ENCODE assay signal across 9 mouse cellular contexts in the genomic region with DNA sequence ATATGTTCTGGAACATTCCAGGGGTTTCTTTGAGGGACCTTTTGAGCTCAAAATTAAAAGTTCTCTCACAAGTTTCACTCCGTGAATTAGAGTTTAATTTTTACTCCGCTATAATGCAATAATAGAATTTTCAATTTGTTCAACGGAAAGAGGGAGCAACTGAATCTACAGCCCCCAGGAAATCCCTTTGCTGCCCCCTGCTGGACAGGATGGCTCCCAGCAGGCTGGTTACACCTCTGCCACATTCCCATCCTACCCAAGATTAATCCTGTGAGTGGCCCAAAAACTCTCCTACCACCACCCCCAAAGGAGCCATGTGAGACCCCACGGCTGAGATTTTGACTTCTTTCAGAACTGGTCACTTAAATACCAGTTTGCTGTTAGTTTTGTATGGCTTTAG.
DNase-seq lines count a peak whose midpoint lies in the region; ATAC-seq and TF ChIP-seq lines count a peak whose summit lies in the region.
"Had no signal": no experiment of that assay in that cellular context is flagged by ENCODE, and none has a peak within 500 bp of the region (broad histone marks: within the 10 kb centered on the region; RNA-seq: fewer than 3 reads in every experiment).

No protein-coding gene starts in this region.

- 85% methylated on average over 4 of the region's 4 CpGs for WGBS in cerebellum, adult 2 months
- WGBS in kidney, postnatal 0 days = 79% methylated on average over 4 of the region's 4 CpGs
- WGBS in kidney, embryonic 16.5 days = 92% methylated on average over 4 of the region's 4 CpGs
- WGBS in lung, embryonic 14.5 days = 82% methylated on average over 4 of the region's 4 CpGs

- TF ChIP-seq POLR2A in cerebellum, adult 2 months (IDR thresholded peaks at IDR 0.05; ENCODE audit: borderline replicate concordance, insufficient read depth, low read length) = no peak
- no peak for TF ChIP-seq POLR2A in CH12.LX (IDR thresholded peaks at IDR 0.05; ENCODE audit: low read depth, low read length)

- H3K9me3 ChIP-seq in kidney, postnatal 0 days (replicated peaks; ENCODE audit: low read length) = no peaks in the 10 kb centered on the region
- no peaks in the 10 kb centered on the region for H3K9me3 ChIP-seq in kidney, embryonic 16.5 days (ENCODE audit: low read length)
- no peaks in the 10 kb centered on the region for H3K9me3 ChIP-seq in CH12.LX (replicated peaks; ENCODE audit: low read length)
- H3K9me3 ChIP-seq in lung, embryonic 14.5 days (ENCODE audit: low read depth, low read length) = no peaks in the 10 kb centered on the region
- H3K9me3 ChIP-seq: lung, embryonic 15.5 days had no signal

- in situ Hi-C loops in CH12.LX (cut with MboI; ENCODE audit: low pct_ligation_motif_present, low pct_unique_long_range_greater_than_20kb, low sequenced_read_pairs) = loop anchor here (5.0 kb wide), 1 partner anchor 285 kb away; a partner anchor contains a TSS

- no peak overlapping the region for H3K27ac ChIP-seq in cerebellum, adult 2 months (ENCODE audit: insufficient read depth, low read length)
- H3K27ac ChIP-seq in kidney, postnatal 0 days = no peak overlapping the region
- H3K27ac ChIP-seq in kidney, embryonic 16.5 days (ENCODE audit: low read length) = no peak overlapping the region
- no peak overlapping the region for H3K27ac ChIP-seq in CH12.LX (ENCODE audit: insufficient read depth, low read depth)
- no peak overlapping the region for H3K27ac ChIP-seq in lung, embryonic 14.5 days (ENCODE audit: low read depth)
- H3K27ac ChIP-seq: lung, embryonic 15.5 days had no signal

- H3K27me3 ChIP-seq in cerebellum, adult 2 months (ENCODE audit: control insufficient read depth, insufficient read depth, low read length) = no peaks in the 10 kb centered on the region
- H3K27me3 ChIP-seq in kidney, postnatal 0 days (ENCODE audit: insufficient read depth, low read length) = no peaks in the 10 kb centered on the region
- H3K27me3 ChIP-seq in kidney, embryonic 16.5 days (ENCODE audit: insufficient read depth, low read length) = no peaks in the 10 kb centered on the region
- no peaks in the 10 kb centered on the region for H3K27me3 ChIP-seq in CH12.LX (replicated peaks)
- H3K27me3 ChIP-seq in lung, embryonic 14.5 days (ENCODE audit: insufficient read depth, low read length) = no peaks in the 10 kb centered on the region
- H3K27me3 ChIP-seq: lung, embryonic 15.5 days had no signal

- H3K4me2 ChIP-seq in kidney, postnatal 0 days (ENCODE audit: low read length) = no peak overlapping the region
- H3K4me2 ChIP-seq in kidney, embryonic 16.5 days (replicated peaks; ENCODE audit: low read depth, low read length) = no peak overlapping the region
- H3K4me2 ChIP-seq in CH12.LX (ENCODE audit: insufficient read depth, low read depth, poor library complexity, severe bottlenecking) = no peak overlapping the region
- no peak overlapping the region for H3K4me2 ChIP-seq in lung, embryonic 14.5 days
- H3K4me2 ChIP-seq: lung, embryonic 15.5 days had no signal

- H3K4me1 ChIP-seq in cerebellum, adult 2 months (ENCODE audit: control insufficient read depth, insufficient read depth, low read length) = 0 out of 2 replicates have a peak, but pooled peaks cover 2% of the 10 kb centered on the region
- H3K4me1 ChIP-seq in kidney, postnatal 0 days (replicated peaks; ENCODE audit: insufficient read depth, low read length) = no peaks in the 10 kb centered on the region
- H3K4me1 ChIP-seq in kidney, embryonic 16.5 days (ENCODE audit: insufficient read depth, low read length) = no peaks in the 10 kb centered on the region
- H3K4me1 ChIP-seq in CH12.LX (ENCODE audit: control insufficient read depth in 1 of 2, insufficient read depth in 2 of 2) = peaks cover 0 to 8% of the 10 kb centered on the region in 2 experiments; a peak in 1 of 4 replicates
- H3K4me1 ChIP-seq in lung, embryonic 14.5 days (ENCODE audit: insufficient read depth) = no peaks in the 10 kb centered on the region
- H3K4me1 ChIP-seq: lung, embryonic 15.5 days had no signal

- no peak for DNase-seq in cerebellum, adult 2 months
- DNase-seq in cerebellum, adult 9-11 months = no peak
- no peak for DNase-seq in kidney, postnatal 0 days (ENCODE audit: low spot score)
- DNase-seq in CH12.LX (ENCODE audit: extremely low read depth) = peak; percentile 50
- DNase-seq in c-Kit-positive CD71-positive TER-119-positive erythroid progenitor cells, embryonic 14.5 days (ENCODE audit: low spot score) = peak; percentile 30
- peak; percentile 29 for DNase-seq in lung, embryonic 14.5 days

- H3K9ac ChIP-seq in kidney, postnatal 0 days (ENCODE audit: low read depth, low read length) = no peak overlapping the region
- no peak overlapping the region for H3K9ac ChIP-seq in kidney, embryonic 16.5 days (replicated peaks; ENCODE audit: low read length)
- no peak overlapping the region for H3K9ac ChIP-seq in CH12.LX (ENCODE audit: insufficient read depth, low read depth)
- H3K9ac ChIP-seq in lung, embryonic 14.5 days = no peak overlapping the region
- H3K9ac ChIP-seq: lung, embryonic 15.5 days had no signal

- dilution Hi-C loops in CH12.LX (cut with MboI; ENCODE audit: extremely low pct_ligation_motif_present, extremely low pct_unique_long_range_greater_than_20kb, low sequenced_read_pairs) = no loop called here

- peak; percentile 53 for TF ChIP-seq RAD21 in CH12.LX (IDR thresholded peaks at IDR 0.05; ENCODE audit: low read depth, low read length)

- TF ChIP-seq CTCF in cerebellum, adult 2 months (IDR thresholded peaks at IDR 0.05; ENCODE audit: borderline replicate concordance, insufficient read depth, low read depth, low read length) = peak; percentile 44; the same call in 1 of the 2 replicates
- peak; percentile 60 for TF ChIP-seq CTCF in kidney, postnatal 0 days (IDR thresholded peaks at IDR 0.05; ENCODE audit: low read depth)
- peak; percentile 58 to 73; a peak in 3 of 4 replicates for TF ChIP-seq CTCF in CH12.LX (conservative IDR thresholded peaks at IDR 0.05 in 1 of 2, IDR thresholded peaks at IDR 0.05 in 1 of 2; ENCODE audit: low read depth in 2 of 2, low read length in 2 of 2)
- TF ChIP-seq CTCF in lung, embryonic 14.5 days (IDR thresholded peaks at IDR 0.05; ENCODE audit: low read depth) = peak; percentile 47; the same call in 1 of the 2 replicates

- peaks cover 7% of the 10 kb centered on the region; the same call in 1 of the 2 replicates for H3K36me3 ChIP-seq in kidney, postnatal 0 days (ENCODE audit: insufficient read depth, low read length)
- H3K36me3 ChIP-seq in kidney, embryonic 16.5 days (ENCODE audit: insufficient read depth, low read length) = 0 out of 2 replicates have a peak, but pooled peaks cover 2% of the 10 kb centered on the region
- H3K36me3 ChIP-seq in CH12.LX (replicated peaks in 1 of 2; ENCODE audit: control insufficient read depth in 1 of 2, insufficient read depth in 1 of 2, low read length in 1 of 2) = peaks cover 3 to 51% of the 10 kb centered on the region in 2 experiments
- peaks cover 6% of the 10 kb centered on the region; the same call in 1 of the 2 replicates for H3K36me3 ChIP-seq in lung, embryonic 14.5 days (ENCODE audit: insufficient read depth)
- H3K36me3 ChIP-seq: lung, embryonic 15.5 days had no signal

- no peak for TF ChIP-seq EP300 in CH12.LX (IDR thresholded peaks at IDR 0.05; ENCODE audit: low read length)

- no peak for ATAC-seq in kidney, postnatal 0 days (replicated peaks; ENCODE audit: low FRiP score, low read depth)
- no peak for ATAC-seq in kidney, embryonic 16.5 days (ENCODE audit: low FRiP score, low TSS enrichment)
- ATAC-seq in lung, embryonic 14.5 days (ENCODE audit: insufficient read depth) = no peak
- ATAC-seq in activated CD4-positive, CD25-positive, alpha-beta regulatory T cell, adult 4 months = no peak

- H3K79me2 ChIP-seq in CH12.LX (replicated peaks; ENCODE audit: control insufficient read depth, extremely low read depth, insufficient read depth, poor library complexity, severe bottlenecking) = no peaks in the 10 kb centered on the region

- H3K4me3 ChIP-seq in cerebellum, adult 2 months (replicated peaks; ENCODE audit: insufficient read depth, low read depth, low read length) = no peak overlapping the region
- H3K4me3 ChIP-seq in kidney, postnatal 0 days (replicated peaks; ENCODE audit: low read depth, low read length) = no peak overlapping the region
- no peak overlapping the region for H3K4me3 ChIP-seq in kidney, embryonic 16.5 days (ENCODE audit: low read length)
- H3K4me3 ChIP-seq in CH12.LX (replicated peaks in 1 of 3; ENCODE audit: low read depth in 2 of 3, low read length in 2 of 3, poor library complexity in 1 of 3) = no peak overlapping the region
- no peak overlapping the region for H3K4me3 ChIP-seq in lung, embryonic 14.5 days (ENCODE audit: low read depth, low read length)
- H3K4me3 ChIP-seq: lung, embryonic 15.5 days had no signal

TF ChIP-seq in CH12.LX, 34 proteins besides CTCF, POLR2A, EP300 and RAD21:
- TF ChIP-seq TBP (conservative IDR thresholded peaks at IDR 0.05; ENCODE audit: low read depth, low read length) = no peak
- TF ChIP-seq SMC3 (IDR thresholded peaks at IDR 0.05; ENCODE audit: low read depth, low read length) = peak; percentile 52; the same call in 1 of the 2 replicates

Comparison
In these comparisons a context has a peak if more than half of its experiments do, and no peak if none do; other contexts are left out.
1. DNase-seq: peak in CH12.LX (single experiment), c-Kit-positive CD71-positive TER-119-positive erythroid progenitor cells, embryonic 14.5 days (single experiment) and lung, embryonic 14.5 days (single experiment); none in cerebellum, adult 2 months (0 of 2), cerebellum, adult 9-11 months (single experiment) and kidney, postnatal 0 days (single experiment).
2. Peak in every context shown above with its lines, with median percentiles within 50 percentile points of each other: CTCF ChIP-seq.